Mouse (Mus musculus): ENCODE results near the gene Scrn2. TPM values are rescaled to one million over a fixed set of nuclear protein-coding genes. Genes with fewer than 3 reads are reported as not detected.

Gene Scrn2
- total RNA-seq, 2 experiments from 2014 or later = 10.2 to 11.6 TPM

DNA sequence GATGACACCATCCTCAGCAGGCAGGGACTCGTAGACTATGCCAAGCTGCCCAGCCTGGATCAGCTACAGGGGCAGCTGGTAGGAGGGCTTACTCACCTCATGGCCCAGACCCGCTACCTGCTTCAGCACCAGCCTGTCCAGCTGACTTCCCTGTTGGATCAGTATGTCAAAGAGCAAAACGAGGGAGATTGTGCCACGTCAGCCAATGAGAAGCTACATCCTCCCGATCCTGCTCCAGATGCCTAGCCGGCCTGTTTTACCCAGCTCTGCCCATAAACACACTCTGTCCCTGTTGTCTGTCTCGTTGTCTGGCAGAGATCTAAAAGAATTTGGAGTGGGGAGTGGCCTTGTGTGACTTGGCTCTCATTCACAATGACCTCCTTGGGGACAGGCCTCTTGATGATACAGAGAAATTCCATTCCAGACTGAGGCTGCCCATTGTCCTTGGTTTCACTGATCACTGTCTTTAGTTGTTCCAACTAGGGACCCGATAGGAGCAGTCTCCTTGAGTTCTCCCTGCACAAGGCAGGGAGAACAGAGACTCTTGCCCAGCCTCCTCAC lies 18.4 kb downstream of the Scrn2 start:
- no peak for DNase-seq

DNA sequence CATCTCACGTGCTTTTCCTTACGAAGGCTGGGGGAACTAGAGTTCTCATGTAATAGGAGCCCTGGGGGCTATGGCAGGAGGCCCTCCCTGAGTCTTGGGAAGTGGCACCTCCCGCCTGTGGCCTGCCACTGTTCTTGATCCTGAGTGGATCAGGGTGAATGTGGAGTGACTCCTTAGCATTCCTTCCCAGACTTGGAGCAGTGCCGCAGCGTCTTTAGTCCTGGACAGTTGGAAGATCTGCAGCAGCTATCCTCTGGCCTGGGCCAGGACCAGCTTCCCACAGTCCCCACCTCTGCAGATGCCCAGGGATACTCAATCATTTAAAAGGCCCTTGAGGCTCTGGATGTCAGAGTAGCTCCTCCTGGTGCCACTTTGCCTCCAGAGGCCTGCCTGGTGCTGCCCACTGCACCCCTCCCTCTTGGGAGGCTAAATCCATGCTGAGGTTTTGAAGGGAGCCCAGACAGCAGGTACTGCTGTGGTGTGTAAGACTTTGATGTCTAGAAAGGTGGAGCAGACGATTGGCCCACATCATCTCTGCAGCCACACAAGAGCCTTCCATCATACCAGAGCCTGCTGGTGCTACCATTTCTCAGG lies 19.9 kb downstream of the Scrn2 start:
- DNase-seq = no peak
- intact Hi-C loops (cut with DNase I) = no loop called here

More for the DNA sequence above, 18.4 kb downstream of the Scrn2 start:
- intact Hi-C loops (cut with DNase I) = no loop called here

DNA sequence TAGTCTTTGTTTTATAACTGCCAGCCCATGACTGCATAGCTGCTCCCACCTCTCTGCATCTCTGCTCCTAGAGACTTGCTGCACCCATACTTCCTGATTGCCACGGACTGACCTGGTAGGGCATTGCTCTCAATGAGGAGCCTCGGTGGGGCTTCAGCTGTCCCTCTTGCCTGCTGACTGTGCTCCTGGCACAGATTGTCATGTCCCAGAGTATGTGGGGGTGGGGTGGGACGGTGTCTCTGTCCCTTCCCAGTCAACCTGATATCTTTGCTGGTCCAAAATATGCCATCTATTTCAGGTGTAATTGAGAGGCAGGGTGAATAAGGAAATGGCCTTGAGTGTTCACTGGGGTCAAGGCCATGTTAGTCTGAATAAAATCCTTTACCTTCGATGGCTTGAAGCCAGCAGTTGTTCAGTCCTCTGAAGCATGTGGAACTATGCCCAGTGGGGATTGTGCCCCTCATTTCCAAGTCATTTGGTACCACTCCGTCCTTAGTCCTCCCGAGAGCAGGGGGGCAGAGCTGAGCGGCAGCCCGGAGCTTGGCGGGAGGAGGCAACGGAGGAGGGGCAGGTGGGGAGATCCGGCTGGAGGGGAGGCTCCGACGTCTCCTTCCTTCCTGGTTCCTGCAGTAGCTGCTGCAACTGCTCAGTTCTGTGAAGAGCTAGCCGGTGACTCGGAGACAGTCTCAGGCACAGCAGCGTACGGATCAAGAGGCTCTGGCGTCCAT lies 20.6 kb downstream of the Scrn2 start, which contains the start of gene Osbpl7:
Osbpl7 (plus strand) TSS at position 413 of the 728 bp plus-strand sequence.
- peak; percentile 73 to 78 for DNase-seq
- intact Hi-C loops (cut with DNase I) = no loop called here

DNA sequence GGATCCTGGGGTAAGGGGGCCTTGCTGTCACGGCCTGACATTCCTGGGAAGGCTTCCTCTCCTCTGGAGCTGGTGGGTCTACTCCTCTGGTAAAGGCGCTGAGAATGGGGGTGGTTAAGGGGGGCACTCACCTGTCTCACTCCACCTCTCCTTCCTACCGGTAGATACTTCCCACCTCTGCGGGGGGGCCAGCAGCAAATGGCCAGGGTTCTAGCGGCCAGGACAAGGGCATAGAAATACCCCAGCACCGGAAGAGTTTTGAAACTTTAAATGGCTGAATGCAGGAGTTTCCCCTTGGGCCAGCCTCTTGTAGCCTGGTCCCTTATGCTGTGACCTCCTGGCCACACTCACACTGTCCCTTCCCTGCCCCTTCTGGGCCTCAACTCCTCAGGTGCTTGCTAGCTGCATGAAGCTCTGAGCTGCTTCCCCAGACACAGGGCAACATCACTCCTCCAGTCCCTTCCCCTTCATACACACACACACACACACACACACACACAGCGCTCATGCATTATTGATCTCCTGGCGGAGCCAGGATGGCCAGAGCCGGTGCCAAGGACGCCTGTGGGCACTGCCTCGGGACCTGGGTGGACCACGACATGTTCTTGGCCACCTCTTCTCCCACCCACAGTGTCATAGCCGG lies 21.3 kb downstream of the Scrn2 start:
- intact Hi-C loops (cut with DNase I) = no loop called here
- no peak for DNase-seq

DNA sequence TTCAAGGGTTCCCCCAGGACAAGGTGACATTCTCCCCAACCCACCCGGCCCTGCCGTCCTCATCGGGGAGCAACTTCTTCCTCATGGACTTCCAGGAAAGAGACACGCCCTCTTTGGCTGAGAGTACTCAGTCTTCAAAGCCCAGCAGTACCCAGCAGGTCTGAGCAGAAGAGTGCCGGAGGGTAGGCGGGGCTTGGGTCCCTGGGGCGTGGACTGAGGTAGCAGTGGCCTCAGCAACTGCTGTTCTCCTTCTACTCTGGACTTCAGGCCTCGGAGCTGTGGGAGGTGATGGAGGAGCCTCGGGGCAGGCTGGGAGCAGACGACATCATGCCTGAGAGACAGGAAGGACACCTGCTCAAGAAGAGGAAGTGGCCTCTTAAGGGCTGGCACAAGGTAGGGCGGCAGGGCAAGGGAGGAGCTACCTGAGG lies 22.5 kb downstream of the Scrn2 start:
- DNase-seq = no peak
- intact Hi-C loops (cut with DNase I) = no loop called here

DNA sequence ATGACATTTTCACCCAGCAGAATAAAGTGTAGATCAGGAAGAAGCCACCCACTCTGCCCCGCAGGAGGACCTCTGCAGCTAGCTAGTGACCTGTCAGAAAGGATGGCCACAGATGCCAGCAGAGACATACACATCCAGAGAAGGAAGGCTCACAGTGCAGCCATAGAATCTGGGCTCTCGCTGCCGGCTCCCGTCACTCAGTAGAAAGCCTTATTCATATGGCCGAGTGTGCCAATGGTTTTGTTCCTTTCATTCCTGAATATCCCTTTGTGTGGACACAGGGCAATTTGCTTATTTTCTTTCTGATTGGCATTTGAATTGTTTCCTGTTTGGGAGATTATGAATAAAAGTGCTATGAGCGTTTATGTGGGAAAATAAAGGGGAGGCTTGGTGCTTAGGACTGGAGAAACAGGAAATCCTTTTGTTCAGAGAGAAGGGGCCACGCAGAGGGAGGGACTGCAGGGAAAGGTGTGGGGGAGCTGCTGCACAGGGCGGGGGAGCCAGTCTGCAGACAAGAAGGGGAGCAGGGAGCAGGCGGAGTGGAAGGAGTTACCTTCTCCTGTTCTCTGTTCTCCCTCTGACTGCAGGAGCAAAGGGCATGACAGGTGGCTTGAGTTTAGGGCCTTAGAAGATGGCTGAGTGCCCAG lies 33.7 kb downstream of the Scrn2 start:
- intact Hi-C loops (cut with DNase I) = no loop called here
- DNase-seq = no peak

DNA sequence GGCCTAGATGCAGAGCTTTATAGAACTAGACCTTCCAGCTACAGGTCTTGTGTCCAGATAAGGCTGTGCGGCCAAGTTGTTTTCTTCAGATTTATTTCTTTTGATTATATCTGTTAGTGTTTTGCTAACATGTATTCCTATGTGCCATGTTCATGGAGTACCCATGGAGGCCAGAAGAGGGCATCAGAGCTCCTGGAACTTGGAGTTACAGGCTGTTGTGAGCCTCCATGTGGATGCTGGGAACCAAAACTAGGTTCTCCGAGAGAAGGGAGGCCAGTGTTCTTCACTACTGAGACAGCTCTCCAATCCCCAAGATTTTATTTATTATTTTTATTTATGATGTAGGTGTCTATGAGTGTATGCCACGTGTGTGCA lies 34.2 kb downstream of the Scrn2 start:
- no peak for DNase-seq
- intact Hi-C loops (cut with DNase I) = no loop called here

DNA sequence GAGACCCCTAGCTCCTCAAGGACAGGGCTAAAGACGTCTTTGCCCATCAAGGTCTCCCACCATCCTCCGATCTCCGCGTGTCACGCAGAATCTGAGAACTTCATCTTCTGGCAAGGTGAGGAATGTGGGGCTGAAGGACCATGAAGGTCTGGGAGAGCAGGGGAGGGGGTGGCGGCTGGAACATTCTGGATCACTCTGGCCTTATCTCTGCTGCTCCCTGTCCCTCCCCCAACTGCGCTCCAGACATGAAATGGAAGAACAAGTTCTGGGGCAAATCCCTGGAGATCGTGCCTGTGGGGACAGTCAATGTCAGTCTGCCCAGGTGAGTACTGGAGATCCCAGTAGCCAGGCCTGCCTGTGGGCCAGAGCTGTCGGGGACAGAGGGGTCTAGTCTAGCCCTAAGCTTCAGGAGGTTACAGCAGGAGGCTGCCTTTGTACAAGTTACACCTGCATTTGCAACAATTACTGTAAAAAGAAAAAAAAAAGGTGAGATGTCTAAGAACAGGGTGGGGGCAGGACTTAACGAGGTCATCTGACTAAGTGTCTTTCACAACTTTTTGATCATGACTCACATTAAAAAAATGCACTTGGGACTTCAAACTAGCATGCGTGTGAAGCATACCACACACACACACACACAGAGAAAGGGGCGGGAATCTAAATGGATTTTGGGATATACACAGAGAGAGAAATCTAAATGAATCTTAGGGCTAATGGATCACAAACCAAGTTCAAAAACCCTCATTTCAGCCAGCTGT lies 36.0 kb downstream of the Scrn2 start:
- intact Hi-C loops (cut with DNase I) = no loop called here
- no peak for DNase-seq

DNA sequence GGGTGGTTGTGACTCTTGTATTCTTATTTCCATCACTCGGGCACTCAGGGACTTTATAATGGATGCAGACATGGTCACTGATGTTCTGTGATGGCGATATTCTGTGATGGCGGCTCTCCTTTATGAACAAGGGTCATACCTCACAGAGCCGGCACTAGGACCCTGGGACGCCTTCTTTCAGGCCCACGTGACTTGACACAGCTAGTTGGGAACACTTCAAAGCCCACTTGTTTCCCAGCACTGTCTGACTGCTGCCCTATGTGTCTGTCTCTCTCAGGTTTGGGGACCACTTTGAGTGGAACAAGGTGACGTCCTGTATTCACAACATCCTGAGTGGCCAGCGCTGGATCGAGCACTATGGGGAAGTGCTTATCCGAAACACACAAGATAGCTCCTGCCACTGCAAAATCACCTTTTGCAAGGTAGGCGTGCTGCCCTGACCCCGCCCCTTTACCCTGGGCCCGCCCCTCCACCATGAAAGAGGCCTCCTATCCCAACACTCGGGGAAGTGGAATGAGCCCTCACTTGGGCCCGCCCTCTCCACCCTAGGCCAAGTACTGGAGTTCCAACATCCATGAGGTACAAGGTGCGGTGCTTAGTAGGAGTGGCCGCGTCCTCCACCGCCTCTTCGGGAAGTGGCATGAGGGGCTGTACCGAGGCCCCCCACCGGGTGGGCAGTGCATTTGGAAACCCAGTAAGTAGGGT lies 37.1 kb downstream of the Scrn2 start:
- no peak for DNase-seq
- intact Hi-C loops (cut with DNase I) = no loop called here

DNA sequence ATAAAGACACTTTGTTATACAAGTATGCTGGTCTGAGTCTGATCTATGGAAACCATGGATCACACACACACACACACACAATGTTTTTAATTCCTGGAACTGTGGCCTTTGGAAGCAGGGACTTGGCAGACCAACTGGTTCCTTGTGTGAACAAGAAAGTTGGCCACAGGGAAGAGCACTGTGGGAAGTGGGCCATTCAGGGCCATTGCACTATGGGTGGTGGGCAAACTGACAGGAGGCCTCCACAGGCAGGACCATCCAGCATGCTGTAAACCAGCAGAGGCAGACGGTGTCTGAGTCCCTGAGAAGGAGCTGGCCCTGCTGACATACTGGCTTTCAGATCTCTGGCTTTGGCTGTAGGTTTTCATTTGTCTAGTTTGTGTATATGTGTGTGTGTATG lies 39.6 kb downstream of the Scrn2 start:
- intact Hi-C loops (cut with DNase I) = no loop called here
- no peak for DNase-seq

DNA sequence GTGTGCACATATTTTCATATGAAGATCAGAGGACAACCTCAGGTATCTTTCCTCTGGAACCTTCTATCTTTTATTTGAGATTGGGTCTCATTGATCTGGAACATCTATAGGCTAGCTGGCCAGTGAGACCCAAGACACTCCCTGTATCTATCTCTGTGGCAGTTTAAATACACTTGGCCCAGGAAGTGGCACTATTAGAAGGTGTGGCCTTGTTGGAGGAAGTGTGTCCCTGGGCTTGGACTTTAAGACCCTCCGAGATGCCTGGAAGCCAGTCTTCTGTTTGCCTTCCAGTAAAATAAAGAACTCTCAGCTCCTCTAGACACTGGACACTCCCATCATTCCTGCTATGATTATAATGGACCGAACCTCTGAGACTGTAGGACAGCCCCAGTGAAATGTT lies 40.0 kb downstream of the Scrn2 start:
- intact Hi-C loops (cut with DNase I) = loop anchor here (10.0 kb wide), 1 partner anchor 255 kb away; no protein-coding TSS in a partner anchor
- no peak for DNase-seq

DNA sequence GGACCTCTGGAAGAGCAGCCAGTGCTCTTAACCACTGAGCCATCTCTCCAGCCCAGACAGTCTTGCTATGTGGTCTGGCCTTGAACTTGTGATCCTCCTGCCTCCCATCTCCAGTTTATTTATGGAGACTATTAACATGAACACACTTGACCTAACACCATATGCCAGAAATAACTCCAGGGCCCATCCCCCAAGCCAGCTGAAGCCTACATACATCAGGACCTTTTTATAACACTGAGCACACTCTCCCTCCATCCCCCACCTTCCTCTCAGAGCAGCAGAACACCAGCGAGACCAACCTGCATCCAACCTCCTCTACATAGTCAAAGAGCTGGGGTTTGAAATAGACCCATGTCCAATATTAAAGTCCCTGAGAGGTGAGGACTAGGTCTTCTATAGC lies 41.4 kb downstream of the Scrn2 start:
- peak in 1 of 2 experiments; percentile 21 for DNase-seq
- intact Hi-C loops (cut with DNase I) = loop anchor here (10.0 kb wide), 1 partner anchor 254 kb away; no protein-coding TSS in a partner anchor

DNA sequence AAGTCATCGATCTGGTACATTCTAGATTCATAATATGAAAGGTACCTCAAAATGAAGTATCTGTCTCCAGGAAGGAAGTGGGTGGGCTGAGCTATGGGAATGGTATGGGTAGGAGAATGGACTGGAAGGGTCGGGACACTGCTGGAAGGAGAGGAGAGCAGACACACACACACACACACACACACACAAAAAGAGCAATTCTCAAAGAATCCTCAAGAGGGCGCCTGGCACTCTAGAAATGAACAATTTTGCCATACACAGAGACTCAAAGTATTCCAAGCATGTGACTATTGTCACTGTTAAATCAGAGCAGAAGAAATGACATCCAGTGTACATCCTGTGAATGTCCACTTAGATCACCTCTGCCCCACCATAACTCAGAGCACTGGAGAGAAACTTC lies 42.8 kb downstream of the Scrn2 start:
- intact Hi-C loops (cut with DNase I) = loop anchor here (2.0 to 10.0 kb wide), 3 partner anchors 74 to 252 kb away; no protein-coding TSS in a partner anchor
- peak; percentile 32 to 55 for DNase-seq

DNA sequence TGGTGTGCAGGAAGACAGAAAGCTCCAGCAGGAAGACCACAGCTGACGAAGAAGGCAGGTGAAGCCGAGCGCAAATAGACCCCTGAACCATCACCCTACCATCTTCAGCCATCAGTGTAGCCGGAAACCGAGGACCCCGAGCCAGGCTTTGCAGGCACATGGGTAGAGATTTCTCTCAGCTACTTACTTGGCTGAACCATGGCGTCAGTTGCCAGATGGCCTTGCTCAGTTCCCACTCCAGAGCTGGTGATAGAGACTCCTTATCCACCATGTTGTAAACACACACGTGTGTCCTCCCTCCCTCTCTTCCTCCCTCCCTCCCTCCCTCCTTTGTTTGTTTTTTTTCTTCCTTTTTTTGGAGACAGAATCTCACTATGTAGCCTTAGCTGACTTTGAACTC lies 44.5 kb downstream of the Scrn2 start:
- no peak for DNase-seq
- intact Hi-C loops (cut with DNase I) = loop anchor here (10.0 kb wide), 1 partner anchor 251 kb away; no protein-coding TSS in a partner anchor

DNA sequence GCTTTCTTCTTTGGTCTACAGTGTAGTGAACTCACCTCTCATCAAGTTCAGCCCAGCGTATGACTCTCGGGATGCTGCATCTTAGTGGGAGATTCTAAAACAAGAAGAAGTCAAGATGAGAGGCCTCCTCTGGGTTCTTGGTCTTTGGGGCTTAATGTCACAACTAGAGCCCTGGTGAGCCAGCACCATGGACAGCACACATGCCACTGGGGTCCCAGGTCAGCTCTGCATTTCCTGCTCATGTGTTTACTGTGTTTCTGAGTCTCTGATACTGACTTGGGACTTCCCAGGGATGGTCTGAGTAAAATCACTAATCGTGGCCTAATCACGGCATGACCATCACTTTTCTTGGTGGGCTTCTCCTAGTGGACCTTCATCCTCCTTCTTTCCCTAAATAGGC lies 49.0 kb downstream of the Scrn2 start:
- intact Hi-C loops (cut with DNase I) = loop anchor here (10.0 kb wide), 1 partner anchor 246 kb away; no protein-coding TSS in a partner anchor

DNA sequence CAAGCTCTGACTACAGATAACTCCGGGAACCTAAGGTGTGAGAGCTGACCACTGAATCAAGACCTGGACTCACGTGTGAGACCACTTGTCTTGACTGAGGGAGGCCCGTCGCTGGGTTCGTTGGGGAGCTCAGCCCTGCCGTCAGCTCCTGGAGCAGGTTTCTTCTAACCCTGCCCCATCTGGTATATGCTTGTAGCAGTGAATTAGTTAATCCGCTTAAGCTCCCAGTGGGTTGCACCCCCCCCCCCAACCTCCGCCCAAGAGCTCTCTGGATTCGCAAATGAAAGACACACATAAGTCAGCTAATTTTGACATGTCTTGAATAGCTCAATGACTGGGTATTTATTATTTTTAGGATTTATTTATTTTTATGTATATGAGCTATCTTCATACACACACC lies 50.6 kb downstream of the Scrn2 start:
- intact Hi-C loops (cut with DNase I) = no loop called here
- no peak for DNase-seq

More for the DNA sequence above, 49.0 kb downstream of the Scrn2 start:
- peak in 1 of 2 experiments; percentile 40 for DNase-seq

DNA sequence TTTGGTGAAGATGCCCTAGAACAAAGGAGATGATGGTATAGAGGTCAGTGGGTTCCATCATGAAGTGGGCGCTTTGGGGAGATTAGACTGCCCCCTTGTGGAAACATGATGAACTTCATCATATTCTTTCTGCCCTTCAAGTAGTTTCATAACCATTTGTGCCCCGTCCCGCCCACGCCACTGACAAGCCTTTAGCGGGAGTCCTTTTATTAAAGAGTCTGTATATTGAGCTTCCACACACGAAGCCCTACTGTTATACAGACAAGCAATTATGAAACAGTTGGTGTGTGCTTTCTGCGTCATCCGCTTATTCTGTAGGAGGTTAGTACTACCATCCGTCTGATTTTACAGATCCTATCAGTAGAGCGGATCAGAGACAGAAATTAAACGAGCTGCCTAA lies 53.2 kb downstream of the Scrn2 start:
- DNase-seq = peak; percentile 39 to 57
- intact Hi-C loops (cut with DNase I) = no loop called here
